Mouse (Mus musculus): ENCODE data around the gene Otop3. TPM values are rescaled to one million over a fixed set of nuclear protein-coding genes. Genes with fewer than 3 reads are reported as not detected.
A peak's percentile ranks its signal among the peaks of the same experiment; 100 is the strongest.

Otop3 gene
- polyA plus RNA-seq, 1 experiment from 2014 or later, result 2.3 TPM

GRCm38 (mm10) chr11:115308781-115309180 lies 25.8 kb upstream of the Otop3 start:
- H3K36me3 ChIP-seq (ENCODE audit: control insufficient read depth, insufficient read depth, low read length), result no peaks in the 10 kb centered on the region
- no peak overlapping the region for H3K27ac ChIP-seq (ENCODE audit: low read depth, low read length)
- no peaks in the 10 kb centered on the region for H3K4me1 ChIP-seq (ENCODE audit: control insufficient read depth, insufficient read depth, low read depth, low read length)
- no peak overlapping the region for H3K4me2 ChIP-seq (ENCODE audit: low read length)
- WGBS, result 83% methylated on average over 1 of the region's 1 CpGs
- H3K9me3 ChIP-seq (ENCODE audit: control insufficient read depth, low read length), result no peaks in the 10 kb centered on the region
- H3K9ac ChIP-seq (ENCODE audit: low read depth, low read length), result no peak overlapping the region
- H3K27me3 ChIP-seq (replicated peaks; ENCODE audit: control insufficient read depth, insufficient read depth, low read length), result no peaks in the 10 kb centered on the region
- ATAC-seq, result no peak
- H3K4me3 ChIP-seq (ENCODE audit: low read length), result no peak overlapping the region

GRCm38 (mm10) chr11:115314249-115314648 lies 20.3 kb upstream of the Otop3 start:
- WGBS, result 60% methylated on average over 2 of the region's 2 CpGs
- peaks cover 51% of the 10 kb centered on the region for H3K27me3 ChIP-seq (replicated peaks; ENCODE audit: control insufficient read depth, insufficient read depth, low read length)
- no peak overlapping the region for H3K9ac ChIP-seq (ENCODE audit: low read depth, low read length)
- no peak overlapping the region for H3K27ac ChIP-seq (ENCODE audit: low read depth, low read length)
- H3K36me3 ChIP-seq (ENCODE audit: control insufficient read depth, insufficient read depth, low read length), result no peaks in the 10 kb centered on the region
- H3K4me1 ChIP-seq (ENCODE audit: control insufficient read depth, insufficient read depth, low read depth, low read length), result peaks cover 8% of the 10 kb centered on the region
- H3K4me2 ChIP-seq (ENCODE audit: low read length), result no peak overlapping the region
- H3K4me3 ChIP-seq (ENCODE audit: low read length), result no peak overlapping the region
- ATAC-seq, result no peak
- H3K9me3 ChIP-seq (ENCODE audit: control insufficient read depth, low read length), result no peaks in the 10 kb centered on the region

GRCm38 (mm10) chr11:115317204-115317603 lies 17.3 kb upstream of the Otop3 start:
- H3K4me3 ChIP-seq (ENCODE audit: low read length), result no peak overlapping the region
- H3K36me3 ChIP-seq (ENCODE audit: control insufficient read depth, insufficient read depth, low read length), result no peaks in the 10 kb centered on the region
- no peak overlapping the region for H3K27ac ChIP-seq (ENCODE audit: low read depth, low read length)
- no peak overlapping the region for H3K9ac ChIP-seq (ENCODE audit: low read depth, low read length)
- H3K27me3 ChIP-seq (replicated peaks; ENCODE audit: control insufficient read depth, insufficient read depth, low read length), result peaks cover 77% of the 10 kb centered on the region
- no peak overlapping the region for H3K4me2 ChIP-seq (ENCODE audit: low read length)
- no peak for ATAC-seq
- H3K9me3 ChIP-seq (ENCODE audit: control insufficient read depth, low read length), result no peaks in the 10 kb centered on the region
- H3K4me1 ChIP-seq (ENCODE audit: control insufficient read depth, insufficient read depth, low read depth, low read length), result peaks cover 12% of the 10 kb centered on the region
- WGBS, result 67% methylated on average over 7 of the region's 7 CpGs

- no peaks in the 10 kb centered on the region for H3K9me3 ChIP-seq (ENCODE audit: control insufficient read depth, low read length)
- peaks cover 20% of the 10 kb centered on the region for H3K4me1 ChIP-seq (ENCODE audit: control insufficient read depth, insufficient read depth, low read depth, low read length)
- no peak overlapping the region for H3K27ac ChIP-seq (ENCODE audit: low read depth, low read length)
- peak overlapping the region; percentile 17; the same call in 1 of the 2 replicates for H3K9ac ChIP-seq (ENCODE audit: low read depth, low read length)
- peak overlapping the region; percentile 29 for H3K4me2 ChIP-seq (ENCODE audit: low read length)
- peaks cover 88% of the 10 kb centered on the region for H3K27me3 ChIP-seq (replicated peaks; ENCODE audit: control insufficient read depth, insufficient read depth, low read length)
- H3K36me3 ChIP-seq (ENCODE audit: control insufficient read depth, insufficient read depth, low read length), result no peaks in the 10 kb centered on the region
- WGBS, result 5% methylated on average over 60 of the region's 63 CpGs
- no peak for ATAC-seq
- H3K4me3 ChIP-seq (ENCODE audit: low read length), result peak overlapping the region; percentile 19
Measured at GRCm38 (mm10) chr11:115318245-115319027, 16.1 kb upstream of the Otop3 start.

GRCm38 (mm10) chr11:115319704-115320383 lies 14.7 kb upstream of the Otop3 start:
- Histone ChIP-seq H3K9me3 (ENCODE audit: control insufficient read depth, low read length) (no peaks in the 10 kb centered on the region), H3K4me1 (ENCODE audit: control insufficient read depth, insufficient read depth, low read depth, low read length) (peaks cover 21% of the 10 kb centered on the region), H3K27ac (ENCODE audit: low read depth, low read length) (no peak overlapping the region), H3K4me2 (ENCODE audit: low read length) (no peak overlapping the region), H3K27me3 (replicated peaks; ENCODE audit: control insufficient read depth, insufficient read depth, low read length) (peaks cover 87% of the 10 kb centered on the region), H3K4me3 (ENCODE audit: low read length) (no peak overlapping the region), H3K9ac (ENCODE audit: low read depth, low read length) (no peak overlapping the region), H3K36me3 (ENCODE audit: control insufficient read depth, insufficient read depth, low read length) (no peaks in the 10 kb centered on the region)
- no peak for ATAC-seq
- 7% methylated on average over 17 of the region's 18 CpGs for WGBS

- Histone ChIP-seq H3K36me3 (ENCODE audit: control insufficient read depth, insufficient read depth, low read length) (no peaks in the 10 kb centered on the region), H3K9ac (ENCODE audit: low read depth, low read length) (peak within 1 kb of the TSS; percentile 29), H3K4me1 (ENCODE audit: control insufficient read depth, insufficient read depth, low read depth, low read length) (peaks cover 21% of the 10 kb centered on the region), H3K4me3 (ENCODE audit: low read length) (peak within 1 kb of the TSS; percentile 14; the same call in 1 of the 2 replicates), H3K27me3 (replicated peaks; ENCODE audit: control insufficient read depth, insufficient read depth, low read length) (peaks cover 66% of the 10 kb centered on the region), H3K4me2 (ENCODE audit: low read length) (peak within 1 kb of the TSS; percentile 29), H3K9me3 (ENCODE audit: control insufficient read depth, low read length) (no peaks in the 10 kb centered on the region), H3K27ac (ENCODE audit: low read depth, low read length) (no peak within 1 kb of the TSS)
- WGBS, result 4% methylated on average over 34 of the region's 35 CpGs
- ATAC-seq, result peak; percentile 54
Measured at GRCm38 (mm10) chr11:115321906-115322693, 12.4 kb upstream of the Otop3 start, which contains the start of gene Ush1g. Gene Ush1g (minus strand): TSS chr11:115322041.

- H3K9ac ChIP-seq (ENCODE audit: low read depth, low read length), result no peak overlapping the region
- H3K4me2 ChIP-seq (ENCODE audit: low read length), result peak overlapping the region; percentile 20; the same call in 1 of the 2 replicates
- no peak for ATAC-seq
- H3K4me1 ChIP-seq (ENCODE audit: control insufficient read depth, insufficient read depth, low read depth, low read length), result peaks cover 17% of the 10 kb centered on the region
- no peaks in the 10 kb centered on the region for H3K36me3 ChIP-seq (ENCODE audit: control insufficient read depth, insufficient read depth, low read length)
- H3K9me3 ChIP-seq (ENCODE audit: control insufficient read depth, low read length), result no peaks in the 10 kb centered on the region
- H3K27ac ChIP-seq (ENCODE audit: low read depth, low read length), result no peak overlapping the region
- H3K27me3 ChIP-seq (replicated peaks; ENCODE audit: control insufficient read depth, insufficient read depth, low read length), result peaks cover 53% of the 10 kb centered on the region
- 15% methylated on average over 32 of the region's 32 CpGs for WGBS
- peak overlapping the region; percentile 13; the same call in 1 of the 2 replicates for H3K4me3 ChIP-seq (ENCODE audit: low read length)
Measured at GRCm38 (mm10) chr11:115323354-115323753, 11.2 kb upstream of the Otop3 start.

- 67% methylated on average over 7 of the region's 7 CpGs for WGBS
- Histone ChIP-seq H3K27ac (ENCODE audit: low read depth, low read length) (no peak overlapping the region), H3K36me3 (ENCODE audit: control insufficient read depth, insufficient read depth, low read length) (no peaks in the 10 kb centered on the region), H3K9me3 (ENCODE audit: control insufficient read depth, low read length) (no peaks in the 10 kb centered on the region), H3K4me2 (ENCODE audit: low read length) (no peak overlapping the region), H3K27me3 (replicated peaks; ENCODE audit: control insufficient read depth, insufficient read depth, low read length) (peaks cover 23% of the 10 kb centered on the region), H3K9ac (ENCODE audit: low read depth, low read length) (no peak overlapping the region), H3K4me1 (ENCODE audit: control insufficient read depth, insufficient read depth, low read depth, low read length) (peaks cover 13% of the 10 kb centered on the region), H3K4me3 (ENCODE audit: low read length) (no peak overlapping the region)
- no peak for ATAC-seq
Measured at GRCm38 (mm10) chr11:115326730-115327129, 7.8 kb upstream of the Otop3 start.

Measured in hindbrain, embryonic 16.5 days (tissue).